Mouse (Mus musculus) myocyte (in vitro differentiated cells): ENCODE data around the gene Gm13199. TPM values are rescaled to one million over a fixed set of nuclear protein-coding genes. Genes with fewer than 3 reads are reported as not detected.

Source experiments
- H3K27me3 ChIP-seq: one replicate; pipeline ENCODE4 v1.6.1; 2011; ENCODE audit not compliant: control insufficient read depth, insufficient read depth, insufficient read length
- H3K36me3 ChIP-seq: one replicate; pipeline ENCODE4 v1.6.1; 2011; ENCODE audit not compliant: control insufficient read depth, insufficient read depth
- H3K4me2 ChIP-seq: one replicate; pipeline ENCODE4 v1.6.1; 2011; ENCODE audit warnings: low read depth, control low read depth
- H3K4me3 ChIP-seq: one replicate; pipeline ENCODE4 v1.5.1; 2011; ENCODE audit warnings: mild to moderate bottlenecking, control low read depth, moderate library complexity
- H3K79me2 ChIP-seq: one replicate; pipeline ENCODE4 v1.6.1; 2011; ENCODE audit not compliant: control insufficient read depth, insufficient read depth
- H3ac ChIP-seq: one replicate; pipeline ENCODE4 v1.6.1; 2011; ENCODE audit not compliant: control insufficient read depth, insufficient read length
- CEBPB ChIP-seq: IDR thresholded peaks from 2 replicates; pipeline ENCODE4 v1.6.1; 2011; ENCODE audit warnings: mild to moderate bottlenecking, moderate library complexity; ENCODE audit not compliant: poor library complexity, insufficient read depth, severe bottlenecking
- E2F4 ChIP-seq: IDR thresholded peaks from one replicate; pipeline ENCODE4 v1.6.1; 2011; ENCODE audit warnings: mild to moderate bottlenecking, control low read depth, moderate library complexity; ENCODE audit not compliant: insufficient read depth
- MAX ChIP-seq: IDR thresholded peaks from one replicate; pipeline ENCODE4 v1.6.1; 2011; ENCODE audit warnings: low read depth, mild to moderate bottlenecking, control low read depth
- MYOD1 ChIP-seq, 3 experiments: IDR thresholded peaks; one replicate each; pipeline ENCODE4 v1.6.1; 2011; ENCODE audit warnings: control low read depth in 2 of 3, low read depth in 2 of 3, mild to moderate bottlenecking in 2 of 3, moderate library complexity in 1 of 3; ENCODE audit not compliant: insufficient read length in 2 of 3, control insufficient read depth in 1 of 3
- MYOG ChIP-seq, 3 experiments: IDR thresholded peaks; one replicate each; pipeline ENCODE4 v1.6.1; 2011; ENCODE audit warnings: control low read depth in 2 of 3, low read depth in 2 of 3, mild to moderate bottlenecking in 2 of 3; ENCODE audit not compliant: insufficient read length in 2 of 3, control insufficient read depth in 1 of 3, insufficient read depth in 1 of 3
- POLR2A ChIP-seq: IDR thresholded peaks from one replicate; pipeline ENCODE4 v1.6.1; 2011; ENCODE audit warnings: low read depth, mild to moderate bottlenecking, control low read depth, moderate library complexity; ENCODE audit not compliant: insufficient read length
- POLR2AphosphoS2 ChIP-seq: IDR thresholded peaks from one replicate; pipeline ENCODE4 v1.6.1; 2011; ENCODE audit warnings: low read depth, control low read depth; ENCODE audit not compliant: insufficient read length
- REST ChIP-seq: IDR thresholded peaks from one replicate; pipeline ENCODE4 v1.6.1; 2011; ENCODE audit warnings: mild to moderate bottlenecking, control low read depth, moderate library complexity; ENCODE audit not compliant: insufficient read depth, insufficient read length
- SRF ChIP-seq: IDR thresholded peaks from one replicate; pipeline ENCODE4 v1.6.1; 2011; ENCODE audit warnings: low read depth; ENCODE audit not compliant: control insufficient read depth, insufficient read length
- TCF12 ChIP-seq: IDR thresholded peaks from one replicate; pipeline ENCODE4 v1.6.1; 2011; ENCODE audit warnings: mild to moderate bottlenecking, control low read depth; ENCODE audit not compliant: poor library complexity, insufficient read depth, severe bottlenecking
- TCF3 ChIP-seq: IDR thresholded peaks from one replicate; pipeline ENCODE4 v1.6.1; 2011; ENCODE audit warnings: low read depth, control low read depth; ENCODE audit not compliant: insufficient read length
- USF1 ChIP-seq: IDR thresholded peaks from one replicate; pipeline ENCODE4 v1.6.1; 2011; ENCODE audit warnings: low read depth, mild to moderate bottlenecking, control low read depth, moderate library complexity
- polyA plus RNA-seq: library from polyadenylated mRNA; unstranded; fragments of >200 nt; fragmentation: generic; extraction: Trizol; gene quantifications from one replicate; pipeline ENCODE4 v1.2.1, GENCODE M21; 2012; ENCODE audit warnings: missing spikeins

The Gm13199 gene
- polyA plus RNA-seq, 1 experiment: 0.24 TPM

DNA sequence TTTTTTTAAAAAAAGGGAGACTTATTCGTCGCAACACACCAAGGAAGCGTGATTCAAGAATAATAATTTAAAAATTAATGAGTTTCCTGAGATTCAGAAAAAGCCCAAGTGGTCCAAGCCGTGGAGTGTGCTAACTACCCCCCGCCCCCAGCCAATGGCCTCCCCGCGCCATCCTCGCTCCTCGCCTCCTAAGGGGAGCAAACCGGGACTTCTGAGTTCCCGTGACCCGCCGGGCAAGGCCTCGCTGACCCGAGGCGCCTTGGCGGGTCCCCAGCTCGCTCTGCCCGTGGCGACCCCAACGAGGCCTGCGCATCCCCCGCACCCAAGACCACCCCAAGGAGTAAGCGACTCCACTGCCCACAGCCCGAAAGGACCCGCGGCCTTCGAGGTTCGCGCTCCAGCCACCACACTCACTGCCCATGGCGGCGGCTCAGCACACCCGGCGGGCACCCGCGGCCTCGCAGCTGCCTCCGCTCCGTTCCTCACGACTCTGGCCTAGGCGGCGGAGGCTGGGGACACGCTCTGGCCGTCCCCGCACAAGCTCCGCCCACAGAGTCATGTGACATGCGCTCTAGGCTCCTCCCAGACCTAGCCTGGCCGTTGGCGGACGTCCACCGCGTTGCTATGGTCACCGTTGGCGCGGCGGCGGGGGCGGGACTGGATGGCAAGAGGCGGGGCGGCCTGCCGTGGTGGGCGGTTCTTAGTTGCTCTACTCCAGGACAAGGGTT is 32.3 kb upstream of the Gm13199 start, which contains the start of gene Sec61a2:
Sec61a2 (minus strand) TSS at position 590 of the 728 bp plus-strand sequence.
- TF ChIP-seq CEBPB (no peak), E2F4 (no peak), REST (peak; percentile 43), TCF3 (peak; percentile 52), MAX (no peak), SRF (peak; percentile 60), MYOG (IDR thresholded peaks at IDR 0.05; ENCODE audit: control insufficient read depth in 1 of 3, insufficient read depth in 1 of 3, insufficient read length in 2 of 3, low read depth in 2 of 3) (peak in 2 of 3 experiments; percentile 61 to 75), POLR2A (peak; percentile 100), USF1 (peak; percentile 80), TCF12 (no peak), POLR2AphosphoS2 (peak; percentile 100), MYOD1 (IDR thresholded peaks at IDR 0.05; ENCODE audit: control insufficient read depth in 1 of 3, insufficient read length in 2 of 3, low read depth in 2 of 3) (peak in 2 of 3 experiments; percentile 32 to 79)
- Histone ChIP-seq H3K4me2 (peak within 1 kb of the TSS; percentile 72), H3K27me3 (peaks cover 6% of the 10 kb centered on the region), H3ac (peak within 1 kb of the TSS; percentile 47), H3K79me2 (peaks cover 38% of the 10 kb centered on the region), H3K36me3 (peaks cover 5% of the 10 kb centered on the region), H3K4me3 (peak within 1 kb of the TSS; percentile 65)

DNA sequence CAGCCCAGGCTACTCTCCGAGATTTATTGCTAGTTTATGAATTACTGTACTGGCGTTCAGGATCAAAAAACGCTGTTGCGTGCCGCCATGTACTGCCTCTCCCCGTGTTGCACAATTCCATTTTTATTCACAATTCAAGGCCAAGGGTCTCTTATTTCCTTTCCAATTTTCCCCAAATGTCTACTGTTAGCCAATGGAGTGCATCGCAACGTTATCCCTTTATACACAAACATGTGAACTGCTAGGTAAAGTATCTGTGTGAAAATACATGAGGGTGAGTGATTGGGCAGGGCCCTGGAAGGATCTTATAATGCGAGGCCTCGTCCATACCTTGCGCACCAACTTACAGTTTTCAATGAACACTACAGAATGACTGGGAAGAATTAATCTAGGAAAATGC is 31.6 kb upstream of the Gm13199 start:
- TF ChIP-seq E2F4: no peak
- TF ChIP-seq MYOG (IDR thresholded peaks at IDR 0.05; ENCODE audit: control insufficient read depth in 1 of 3, insufficient read depth in 1 of 3, insufficient read length in 2 of 3, low read depth in 2 of 3): no peak
- peak; percentile 51; the same call in 1 of the 2 replicates for TF ChIP-seq CEBPB
- TF ChIP-seq REST: no peak
- peaks cover 38% of the 10 kb centered on the region for H3K79me2 ChIP-seq

DNA sequence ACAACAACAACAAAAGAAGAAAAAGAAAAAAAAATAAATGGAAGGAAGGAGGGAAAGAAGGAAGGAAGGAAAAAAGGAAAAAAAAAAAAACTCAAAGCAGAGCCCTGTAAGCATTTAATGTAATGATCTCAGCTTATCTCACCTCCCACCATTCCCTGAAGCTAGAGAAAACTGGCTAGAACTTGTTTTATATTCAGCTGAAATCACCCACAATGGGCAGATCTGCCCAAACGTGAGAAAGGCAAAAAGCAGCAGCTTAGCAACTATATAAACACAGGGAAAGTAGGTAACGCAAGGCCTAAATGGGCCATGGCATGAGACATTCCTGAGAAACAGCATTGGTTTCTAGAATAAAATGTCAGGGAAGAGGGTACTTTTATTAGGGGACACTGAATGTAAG is 26.7 kb upstream of the Gm13199 start:
- Histone ChIP-seq H3ac (no peak overlapping the region), H3K4me3 (no peak overlapping the region), H3K36me3 (peaks cover 28% of the 10 kb centered on the region), H3K79me2 (peaks cover 46% of the 10 kb centered on the region), H3K27me3 (no peaks in the 10 kb centered on the region), H3K4me2 (no peak overlapping the region)
- TF ChIP-seq POLR2A (no peak), MYOG (IDR thresholded peaks at IDR 0.05; ENCODE audit: control insufficient read depth in 1 of 3, insufficient read depth in 1 of 3, insufficient read length in 2 of 3, low read depth in 2 of 3) (no peak), MYOD1 (IDR thresholded peaks at IDR 0.05; ENCODE audit: control insufficient read depth in 1 of 3, insufficient read length in 2 of 3, low read depth in 2 of 3) (no peak), E2F4 (no peak), TCF3 (no peak), MAX (no peak), SRF (no peak), USF1 (no peak), POLR2AphosphoS2 (no peak), CEBPB (no peak), REST (no peak), TCF12 (no peak)

More for the DNA sequence above, 31.6 kb upstream of the Gm13199 start:
- peak overlapping the region; percentile 71 for H3K4me2 ChIP-seq
- H3K36me3 ChIP-seq: peaks cover 5% of the 10 kb centered on the region
- H3K27me3 ChIP-seq: peaks cover 6% of the 10 kb centered on the region
- peak overlapping the region; percentile 65 for H3K4me3 ChIP-seq
- peak overlapping the region; percentile 47 for H3ac ChIP-seq

- peaks cover 44% of the 10 kb centered on the region for H3K79me2 ChIP-seq
- H3ac ChIP-seq: no peak overlapping the region
- H3K36me3 ChIP-seq: peaks cover 32% of the 10 kb centered on the region
- H3K27me3 ChIP-seq: no peaks in the 10 kb centered on the region
- H3K4me2 ChIP-seq: no peak overlapping the region
- TF ChIP-seq TCF12: no peak
- TF ChIP-seq TCF3: no peak
- no peak for TF ChIP-seq MAX
- TF ChIP-seq SRF: no peak
- TF ChIP-seq POLR2AphosphoS2: no peak
- TF ChIP-seq E2F4: no peak
- TF ChIP-seq MYOD1 (IDR thresholded peaks at IDR 0.05; ENCODE audit: control insufficient read depth in 1 of 3, insufficient read length in 2 of 3, low read depth in 2 of 3): no peak
- TF ChIP-seq USF1: no peak
- no peak for TF ChIP-seq POLR2A
- H3K4me3 ChIP-seq: no peak overlapping the region
These were observed 26.1 kb upstream of the Gm13199 start for GRCm38 (mm10) chr2:5888865-5889264.
